Mouse (Mus musculus): ENCODE results near the gene Olfr457.

DNA sequence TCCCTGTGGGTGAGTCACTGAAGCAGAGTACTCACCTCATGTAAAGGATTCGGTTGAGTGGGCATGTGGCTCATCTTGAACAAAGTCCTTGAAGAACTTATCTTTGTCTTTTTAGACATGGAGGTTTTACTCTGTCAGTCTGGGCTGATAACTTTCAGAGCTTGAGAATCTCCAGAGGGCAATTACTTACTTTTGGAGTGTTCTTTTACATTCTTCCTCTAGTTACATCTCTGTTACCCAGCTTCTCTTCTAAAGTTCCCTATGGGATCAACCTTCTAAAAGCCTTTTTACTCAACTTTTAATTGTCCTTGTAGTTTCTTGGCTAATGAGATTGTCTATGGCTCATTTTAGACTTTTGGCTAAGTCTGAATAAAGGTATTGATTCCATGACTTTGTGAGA, 11.0 kb downstream of the Olfr457 start, which contains the start of gene Olfr458:
- TF ChIP-seq E2F4 (IDR thresholded peaks at IDR 0.05; ENCODE audit: insufficient read depth) (no peak), POLR2A (IDR thresholded peaks at IDR 0.05; ENCODE audit: insufficient read length, low read depth) (no peak), SRF (IDR thresholded peaks at IDR 0.05; ENCODE audit: control insufficient read depth, insufficient read length, low read depth) (no peak), REST (IDR thresholded peaks at IDR 0.05; ENCODE audit: insufficient read depth, insufficient read length) (no peak), USF1 (IDR thresholded peaks at IDR 0.05; ENCODE audit: low read depth) (no peak), TCF3 (IDR thresholded peaks at IDR 0.05; ENCODE audit: insufficient read length, low read depth) (no peak), POLR2AphosphoS2 (IDR thresholded peaks at IDR 0.05; ENCODE audit: insufficient read length, low read depth) (no peak), MAX (IDR thresholded peaks at IDR 0.05; ENCODE audit: low read depth) (no peak), MYOG (IDR thresholded peaks at IDR 0.05; ENCODE audit: control insufficient read depth in 1 of 3, insufficient read depth in 1 of 3, insufficient read length in 2 of 3, low read depth in 2 of 3) (no peak)

Data from myocyte (in vitro differentiated cells).